Mouse (Mus musculus): ENCODE data around the gene Zfp609. TPM values are rescaled to one million over a fixed set of nuclear protein-coding genes. Genes with fewer than 3 reads are reported as not detected.

Gene Zfp609
- polyA plus RNA-seq, 1 experiment from 2014 or later: 10.5 TPM

GRCm38 (mm10) chr9:65755673-65756375, 71.5 kb downstream of the Zfp609 start:
- H3K4me2 ChIP-seq (replicated peaks): no peak overlapping the region
- no peaks in the 10 kb centered on the region for H3K27me3 ChIP-seq
- H3K4me3 ChIP-seq (replicated peaks): no peak overlapping the region
- peak overlapping the region; percentile 39; the same call in 1 of the 2 replicates for H3K27ac ChIP-seq
- 68% methylated on average over 7 of the region's 7 CpGs for WGBS
- ATAC-seq: no peak
- H3K9me3 ChIP-seq: no peaks in the 10 kb centered on the region
- H3K36me3 ChIP-seq: no peaks in the 10 kb centered on the region
- H3K4me1 ChIP-seq (replicated peaks): peaks cover 15% of the 10 kb centered on the region
- no peak overlapping the region for H3K9ac ChIP-seq (replicated peaks)

- H3K9me3 ChIP-seq: no peaks in the 10 kb centered on the region
- no peak overlapping the region for H3K4me3 ChIP-seq (replicated peaks)
- no peak for ATAC-seq
- 76% methylated on average over 1 of the region's 1 CpGs for WGBS
- H3K36me3 ChIP-seq: no peaks in the 10 kb centered on the region
- no peaks in the 10 kb centered on the region for H3K27me3 ChIP-seq
- H3K4me2 ChIP-seq (replicated peaks): no peak overlapping the region
- H3K4me1 ChIP-seq (replicated peaks): peaks cover 15% of the 10 kb centered on the region
- no peak overlapping the region for H3K27ac ChIP-seq
- H3K9ac ChIP-seq (replicated peaks): no peak overlapping the region
Measured at GRCm38 (mm10) chr9:65755164-65755563, 72.2 kb downstream of the Zfp609 start.

- Histone ChIP-seq H3K4me1 (replicated peaks) (peaks cover 18% of the 10 kb centered on the region), H3K9me3 (no peaks in the 10 kb centered on the region), H3K4me2 (replicated peaks) (no peak overlapping the region), H3K9ac (replicated peaks) (no peak overlapping the region), H3K4me3 (replicated peaks) (no peak overlapping the region), H3K27me3 (no peaks in the 10 kb centered on the region), H3K36me3 (no peaks in the 10 kb centered on the region), H3K27ac (no peak overlapping the region)
- ATAC-seq: no peak
- 96% methylated on average over 3 of the region's 3 CpGs for WGBS
Measured at GRCm38 (mm10) chr9:65752632-65753031, 74.7 kb downstream of the Zfp609 start.

- H3K4me2 ChIP-seq (replicated peaks): no peak overlapping the region
- no peak overlapping the region for H3K9ac ChIP-seq (replicated peaks)
- no peaks in the 10 kb centered on the region for H3K27me3 ChIP-seq
- WGBS: 98% methylated on average over 7 of the region's 7 CpGs
- H3K27ac ChIP-seq: no peak overlapping the region
- H3K9me3 ChIP-seq: no peaks in the 10 kb centered on the region
- no peak overlapping the region for H3K4me3 ChIP-seq (replicated peaks)
- peaks cover 16% of the 10 kb centered on the region for H3K4me1 ChIP-seq (replicated peaks)
- no peak for ATAC-seq
- H3K36me3 ChIP-seq: no peaks in the 10 kb centered on the region
Measured at GRCm38 (mm10) chr9:65751906-65752305, 75.5 kb downstream of the Zfp609 start.

GRCm38 (mm10) chr9:65748102-65748501, 79.3 kb downstream of the Zfp609 start:
- Histone ChIP-seq H3K9me3 (no peaks in the 10 kb centered on the region), H3K36me3 (no peaks in the 10 kb centered on the region), H3K4me1 (replicated peaks) (peaks cover 40% of the 10 kb centered on the region), H3K4me3 (replicated peaks) (no peak overlapping the region), H3K27me3 (no peaks in the 10 kb centered on the region), H3K9ac (replicated peaks) (no peak overlapping the region), H3K4me2 (replicated peaks) (no peak overlapping the region), H3K27ac (peak overlapping the region; percentile 10; the same call in 1 of the 2 replicates)
- ATAC-seq: no peak
- 48% methylated on average over 4 of the region's 4 CpGs for WGBS

- Histone ChIP-seq H3K9me3 (no peaks in the 10 kb centered on the region), H3K4me1 (replicated peaks) (peaks cover 47% of the 10 kb centered on the region), H3K9ac (replicated peaks) (no peak overlapping the region), H3K4me2 (replicated peaks) (no peak overlapping the region), H3K4me3 (replicated peaks) (no peak overlapping the region), H3K27me3 (no peaks in the 10 kb centered on the region), H3K27ac (no peak overlapping the region), H3K36me3 (no peaks in the 10 kb centered on the region)
- 75% methylated on average over 2 of the region's 2 CpGs for WGBS
- no peak for ATAC-seq
Measured at GRCm38 (mm10) chr9:65746479-65746878, 80.9 kb downstream of the Zfp609 start.

- no peak overlapping the region for H3K4me3 ChIP-seq (replicated peaks)
- no peaks in the 10 kb centered on the region for H3K9me3 ChIP-seq
- no peaks in the 10 kb centered on the region for H3K27me3 ChIP-seq
- H3K4me1 ChIP-seq (replicated peaks): peaks cover 47% of the 10 kb centered on the region
- ATAC-seq: no peak
- WGBS: 63% methylated on average over 5 of the region's 5 CpGs
- peak overlapping the region; percentile 93 for H3K27ac ChIP-seq
- peak overlapping the region; percentile 37; the same call in 1 of the 2 replicates for H3K4me2 ChIP-seq (replicated peaks)
- no peak overlapping the region for H3K9ac ChIP-seq (replicated peaks)
- no peaks in the 10 kb centered on the region for H3K36me3 ChIP-seq
Measured at GRCm38 (mm10) chr9:65745456-65745855, 81.9 kb downstream of the Zfp609 start.

- Histone ChIP-seq H3K27me3 (no peaks in the 10 kb centered on the region), H3K27ac (peak overlapping the region; percentile 93), H3K4me3 (replicated peaks) (no peak overlapping the region), H3K4me1 (replicated peaks) (peaks cover 47% of the 10 kb centered on the region), H3K9me3 (no peaks in the 10 kb centered on the region), H3K4me2 (replicated peaks) (peak overlapping the region; percentile 37), H3K36me3 (no peaks in the 10 kb centered on the region), H3K9ac (replicated peaks) (peak overlapping the region; percentile 32; the same call in 1 of the 2 replicates)
- ATAC-seq: peak; percentile 94
- 6% methylated on average over 4 of the region's 4 CpGs for WGBS
Measured at GRCm38 (mm10) chr9:65744171-65745082, 82.9 kb downstream of the Zfp609 start.

GRCm38 (mm10) chr9:65743809-65744170, 83.6 kb downstream of the Zfp609 start:
- no peaks in the 10 kb centered on the region for H3K9me3 ChIP-seq
- H3K4me3 ChIP-seq (replicated peaks): no peak overlapping the region
- no peak; the same call in 1 of the 2 replicates for ATAC-seq
- H3K27me3 ChIP-seq: no peaks in the 10 kb centered on the region
- 0 out of 2 replicates have a peak overlapping the region, but pooled peaks have one; percentile 1 for H3K9ac ChIP-seq (replicated peaks)
- H3K4me2 ChIP-seq (replicated peaks): peak overlapping the region; percentile 37; the same call in 1 of the 2 replicates
- peaks cover 47% of the 10 kb centered on the region for H3K4me1 ChIP-seq (replicated peaks)
- peak overlapping the region; percentile 93 for H3K27ac ChIP-seq
- H3K36me3 ChIP-seq: 0 out of 2 replicates have a peak, but pooled peaks cover 3% of the 10 kb centered on the region

- peak overlapping the region; percentile 93 for H3K27ac ChIP-seq
- 0 out of 2 replicates have a peak, but pooled peaks cover 3% of the 10 kb centered on the region for H3K36me3 ChIP-seq
- ATAC-seq: no peak
- H3K9me3 ChIP-seq: no peaks in the 10 kb centered on the region
- no peak overlapping the region for H3K4me3 ChIP-seq (replicated peaks)
- H3K27me3 ChIP-seq: no peaks in the 10 kb centered on the region
- no peak overlapping the region for H3K9ac ChIP-seq (replicated peaks)
- peaks cover 47% of the 10 kb centered on the region for H3K4me1 ChIP-seq (replicated peaks)
- H3K4me2 ChIP-seq (replicated peaks): no peak overlapping the region
Measured at GRCm38 (mm10) chr9:65743322-65743721, 84.0 kb downstream of the Zfp609 start.

- 0 out of 2 replicates have a peak, but pooled peaks cover 3% of the 10 kb centered on the region for H3K36me3 ChIP-seq
- no peak overlapping the region for H3K4me2 ChIP-seq (replicated peaks)
- 0 out of 2 replicates have a peak overlapping the region, but pooled peaks have one; percentile 25 for H3K27ac ChIP-seq
- no peak for ATAC-seq
- no peaks in the 10 kb centered on the region for H3K9me3 ChIP-seq
- no peak overlapping the region for H3K9ac ChIP-seq (replicated peaks)
- WGBS: 92% methylated on average over 3 of the region's 3 CpGs
- H3K27me3 ChIP-seq: no peaks in the 10 kb centered on the region
- H3K4me1 ChIP-seq (replicated peaks): peaks cover 44% of the 10 kb centered on the region
- no peak overlapping the region for H3K4me3 ChIP-seq (replicated peaks)
Measured at GRCm38 (mm10) chr9:65742777-65743176, 84.6 kb downstream of the Zfp609 start.

All from midbrain, embryonic 13.5 days (tissue).